Mouse (Mus musculus) erythroblast, embryonic 14.5 days (primary cell): ENCODE results near the gene Tmbim6. TPM values are rescaled to one million over a fixed set of nuclear protein-coding genes. Genes with fewer than 3 reads are reported as not detected.
"Not testable (repeated sequence)": the region's sequence is repeated elsewhere in the genome, so short reads cannot be mapped to it uniquely, and the experiment has no call there.

Experiments used
- H3K27me3 ChIP-seq: 2 replicates; pipeline ENCODE4 v1.6.1; 2012; ENCODE audit warnings: inconsistent platforms; ENCODE audit not compliant: control insufficient read depth
- H3K36me3 ChIP-seq: 2 replicates; pipeline ENCODE4 v1.6.1; 2012; ENCODE audit warnings: mild to moderate bottlenecking, inconsistent platforms; ENCODE audit not compliant: control insufficient read depth
- H3K4me1 ChIP-seq: 2 replicates; pipeline ENCODE4 v1.6.1; 2012; ENCODE audit warnings: inconsistent platforms; ENCODE audit not compliant: control insufficient read depth
- H3K4me3 ChIP-seq: replicated peaks from 2 replicates; pipeline ENCODE3; 2012; ENCODE audit warnings: moderate library complexity, mild to moderate bottlenecking, inconsistent platforms
- H3K9me3 ChIP-seq: 2 replicates; pipeline ENCODE4 v1.6.1; 2012; ENCODE audit warnings: low read length, inconsistent platforms, mixed read lengths; ENCODE audit not compliant: control insufficient read depth
- GATA1 ChIP-seq: IDR thresholded peaks from 2 replicates; pipeline ENCODE4 v1.6.1; 2012; ENCODE audit warnings: low read length, inconsistent platforms, mixed read lengths
- TAL1 ChIP-seq: IDR thresholded peaks from 3 replicates; pipeline ENCODE4 v1.6.1; 2012; ENCODE audit warnings: low read length, inconsistent platforms, mixed read lengths
- polyA plus RNA-seq: library from polyadenylated mRNA; stranded (reverse); fragments of >175 nt; gene quantifications from 2 replicates; pipeline ENCODE4 v1.2.3, GENCODE M21; 2012

Gene Tmbim6
- polyA plus RNA-seq, 1 experiment = 19.1 TPM

DNA sequence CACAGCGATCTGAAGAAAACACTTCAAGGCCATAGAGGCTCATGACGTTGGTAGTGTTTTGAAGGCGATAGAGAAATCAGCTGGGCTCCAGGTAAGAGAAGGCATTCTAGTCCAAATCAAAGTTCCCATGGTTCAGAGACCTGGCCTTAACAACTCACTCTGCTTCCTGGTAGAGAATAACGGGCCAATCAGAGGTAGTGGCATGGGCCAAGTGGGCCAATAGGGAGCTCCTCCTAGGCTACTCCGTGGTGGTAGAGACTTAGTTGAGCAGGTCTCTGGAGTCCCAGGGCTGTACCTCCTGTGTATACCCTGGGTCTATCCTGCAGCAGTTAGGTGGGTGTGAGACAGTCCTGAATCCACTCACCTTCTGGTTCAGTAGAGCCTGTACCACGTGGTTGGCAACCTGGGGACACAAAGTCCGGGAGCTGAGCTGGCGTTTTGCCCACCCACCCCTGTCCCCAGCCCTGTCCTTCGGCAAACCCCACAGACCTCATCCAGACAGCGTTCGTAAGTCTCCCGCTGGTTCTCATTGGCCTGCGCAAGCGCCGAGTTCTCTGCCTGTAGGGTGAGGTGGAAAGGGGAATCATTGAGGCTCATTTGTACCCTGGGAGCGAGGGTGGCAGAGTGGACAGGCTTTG is 40.5 kb downstream of the Tmbim6 start:
- TF ChIP-seq GATA1 (no peak), TAL1 (no peak)
- peaks cover 5% of the 10 kb centered on the region for H3K4me1 ChIP-seq
- no peak overlapping the region for H3K4me3 ChIP-seq
- no peaks in the 10 kb centered on the region; the same call in 1 of the 2 replicates for H3K36me3 ChIP-seq
- H3K27me3 ChIP-seq = no peaks in the 10 kb centered on the region
- H3K9me3 ChIP-seq = no peaks in the 10 kb centered on the region

DNA sequence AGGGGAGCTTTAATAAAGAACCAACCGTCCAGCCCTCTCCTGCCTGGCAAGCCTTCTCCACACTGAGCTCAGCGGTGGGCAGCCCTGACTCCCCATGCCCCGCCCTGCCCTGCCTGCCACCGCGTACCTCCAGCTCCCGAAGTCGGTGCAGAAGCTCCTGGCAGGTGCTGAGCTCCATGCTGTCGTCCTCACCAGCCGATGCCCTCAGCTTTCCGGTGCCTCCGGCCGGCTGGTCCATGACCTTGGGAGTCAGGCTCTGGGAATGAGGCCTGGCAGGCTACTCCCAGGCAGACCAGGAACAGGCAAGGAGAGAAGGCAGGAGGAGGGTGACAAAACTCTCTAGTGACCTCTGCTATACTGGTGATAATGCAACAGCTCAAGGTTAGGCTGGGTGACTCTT is 41.2 kb downstream of the Tmbim6 start:
- Histone ChIP-seq H3K4me1 (peaks cover 5% of the 10 kb centered on the region), H3K4me3 (no peak overlapping the region), H3K9me3 (no peaks in the 10 kb centered on the region), H3K36me3 (no peaks in the 10 kb centered on the region; the same call in 1 of the 2 replicates), H3K27me3 (no peaks in the 10 kb centered on the region)
- TF ChIP-seq TAL1 (no peak), GATA1 (no peak)

DNA sequence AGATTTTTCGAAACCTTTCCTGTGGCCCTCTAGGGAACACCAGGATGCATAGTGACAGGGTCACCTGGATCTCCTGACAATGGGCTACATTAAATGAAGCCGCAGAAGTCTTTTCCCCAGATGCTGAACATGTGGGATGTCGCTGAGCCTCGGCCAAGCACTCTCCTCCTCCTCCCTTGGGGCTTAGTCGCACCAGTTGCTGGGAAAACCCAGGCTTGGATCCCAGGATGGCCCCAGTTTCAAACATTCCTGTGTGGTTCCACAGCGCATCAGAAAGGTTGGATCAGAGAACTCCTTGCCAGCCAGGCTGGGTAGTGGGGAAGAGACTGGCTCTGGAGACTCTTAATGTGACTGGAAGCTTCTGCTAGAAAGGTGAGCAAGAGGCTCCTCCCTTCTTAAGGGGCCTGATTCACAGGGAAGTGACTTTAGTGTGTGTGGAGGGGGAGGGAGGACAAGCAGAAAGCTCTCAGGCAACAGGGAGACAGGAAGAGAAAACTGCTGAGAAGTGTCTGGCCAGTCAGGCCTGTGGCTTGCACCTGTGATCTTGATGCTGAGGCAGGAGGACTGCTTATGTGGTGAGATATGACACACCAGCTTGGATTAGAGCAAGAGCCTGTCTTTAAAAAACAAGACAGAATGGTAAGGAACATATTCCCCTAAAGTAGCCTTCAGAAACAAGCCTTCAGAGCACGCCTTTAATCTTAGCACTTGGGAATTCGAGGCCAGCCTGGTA is 46.5 kb downstream of the Tmbim6 start:
- Histone ChIP-seq H3K36me3 (no peaks in the 10 kb centered on the region), H3K4me1 (no peaks in the 10 kb centered on the region), H3K4me3 (no peak overlapping the region), H3K9me3 (no peaks in the 10 kb centered on the region), H3K27me3 (no peaks in the 10 kb centered on the region)
- TF ChIP-seq GATA1 (no peak), TAL1 (no peak)

DNA sequence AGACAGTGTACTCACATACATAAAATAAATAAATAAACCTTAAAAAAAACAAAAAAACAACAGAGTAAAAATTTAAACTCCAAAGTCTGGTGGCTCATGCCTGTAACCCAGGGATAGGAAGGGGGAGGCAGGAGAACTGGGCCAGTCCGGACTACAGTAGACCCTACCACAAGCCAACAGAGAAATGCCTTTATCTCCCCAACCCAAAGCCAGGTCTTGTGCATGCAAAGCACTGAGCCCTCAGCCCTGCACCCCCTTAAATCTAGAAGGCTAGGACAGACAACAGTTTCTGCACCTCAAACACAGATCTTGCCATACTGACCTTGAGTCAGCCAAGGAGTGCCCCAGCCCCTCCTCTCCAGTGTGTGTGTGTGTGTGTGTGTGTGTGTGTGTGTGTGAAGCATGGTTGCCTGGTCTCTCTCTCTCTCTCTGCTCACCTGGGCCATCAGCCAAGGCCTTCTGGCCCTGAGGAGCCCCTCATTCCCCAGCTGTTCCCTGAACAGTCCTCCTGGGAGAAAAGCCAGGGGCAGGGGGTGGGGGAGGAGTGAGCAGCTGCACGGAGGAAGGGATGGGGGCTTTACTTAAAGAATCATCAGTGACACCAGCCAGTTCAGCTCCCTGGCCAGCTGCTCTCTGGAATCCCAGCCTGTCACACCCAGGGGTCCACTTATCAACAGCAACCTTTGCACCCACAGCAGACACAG is 47.6 kb downstream of the Tmbim6 start:
- H3K27me3 ChIP-seq = no peaks in the 10 kb centered on the region
- H3K36me3 ChIP-seq = no peaks in the 10 kb centered on the region
- TF ChIP-seq GATA1 (no peak), TAL1 (no peak)

DNA sequence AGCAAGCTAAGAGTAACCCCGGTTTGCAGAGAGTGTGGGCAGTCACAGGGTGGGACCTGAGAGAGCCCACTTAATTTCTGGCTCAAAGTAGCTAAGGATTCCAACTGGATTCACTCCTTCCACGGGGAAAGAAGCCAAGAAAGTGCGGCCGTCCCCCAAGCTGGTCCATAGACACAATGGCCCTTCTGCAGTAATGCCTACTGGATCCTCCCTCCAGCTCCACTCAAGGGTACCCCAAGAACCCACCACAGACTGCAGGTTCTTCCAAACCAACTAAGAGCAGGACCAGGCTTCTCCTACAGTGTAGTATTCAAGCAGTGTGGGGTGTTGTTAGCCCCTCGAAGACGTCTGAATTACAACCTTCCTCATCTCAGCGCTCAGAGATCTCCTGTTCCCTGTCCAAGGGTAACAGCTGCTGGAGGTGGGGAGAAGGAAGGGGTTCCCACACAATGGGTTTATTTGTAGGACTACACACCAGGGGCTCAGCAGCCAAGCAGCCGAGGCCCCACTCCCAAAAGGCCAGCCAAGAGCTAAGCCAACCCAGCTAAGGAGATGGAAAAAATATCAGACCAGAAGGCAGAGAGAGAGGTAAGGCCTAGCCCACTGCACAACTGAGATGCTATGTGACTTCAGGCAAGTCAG is 48.3 kb downstream of the Tmbim6 start:
- no peaks in the 10 kb centered on the region for H3K27me3 ChIP-seq
- H3K36me3 ChIP-seq = no peaks in the 10 kb centered on the region
- no peaks in the 10 kb centered on the region for H3K4me1 ChIP-seq
- TF ChIP-seq TAL1 = no peak
- no peak for TF ChIP-seq GATA1
- H3K9me3 ChIP-seq = no peaks in the 10 kb centered on the region
- no peak overlapping the region for H3K4me3 ChIP-seq

More for the DNA sequence above, 47.6 kb downstream of the Tmbim6 start:
- no peaks in the 10 kb centered on the region for H3K9me3 ChIP-seq
- no peak overlapping the region for H3K4me3 ChIP-seq
- H3K4me1 ChIP-seq = no peaks in the 10 kb centered on the region

DNA sequence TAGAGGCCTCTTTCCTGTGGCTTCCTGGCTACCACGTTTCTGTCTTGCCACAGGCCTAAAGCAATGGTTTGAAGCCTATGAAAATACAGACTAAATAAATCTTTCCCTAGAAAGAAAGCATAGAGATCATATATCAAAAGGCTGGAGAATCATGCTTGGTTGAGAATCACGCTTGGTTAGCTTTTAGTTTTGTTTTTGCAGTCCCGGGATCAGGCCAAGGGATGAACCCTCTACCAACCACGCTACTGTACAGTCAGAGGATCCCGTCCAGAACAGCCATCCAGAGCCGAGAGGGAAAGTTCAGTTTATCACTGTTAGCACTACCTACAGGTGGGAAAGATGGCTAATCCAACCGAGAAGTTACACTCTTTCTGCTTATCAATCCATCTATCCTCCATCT is 49.7 kb downstream of the Tmbim6 start:
- Histone ChIP-seq H3K4me3 (no peak overlapping the region), H3K9me3 (no peaks in the 10 kb centered on the region), H3K27me3 (no peaks in the 10 kb centered on the region), H3K4me1 (no peaks in the 10 kb centered on the region), H3K36me3 (no peaks in the 10 kb centered on the region)
- TF ChIP-seq GATA1 (no peak), TAL1 (no peak)

DNA sequence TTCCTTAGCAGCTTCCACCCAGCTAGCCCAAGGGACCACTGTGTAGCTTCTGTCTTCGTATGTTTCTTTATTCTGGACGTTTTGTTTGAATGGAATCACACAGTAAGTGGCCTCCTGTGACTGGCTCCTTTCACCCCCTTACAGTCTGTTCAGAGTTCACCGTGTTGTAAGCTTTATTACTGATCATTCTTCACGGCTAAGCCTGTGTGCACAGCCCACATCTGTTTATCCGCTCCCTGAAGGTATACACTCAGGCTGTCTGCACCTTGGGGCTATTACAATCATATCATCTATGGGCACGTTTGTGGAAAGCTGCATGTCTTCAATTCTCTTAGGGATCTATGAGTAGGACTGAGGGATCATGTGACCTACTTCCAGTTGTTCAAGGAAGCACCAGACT is 52.9 kb downstream of the Tmbim6 start:
- TF ChIP-seq TAL1 = no peak
- TF ChIP-seq GATA1 = no peak
- no peaks in the 10 kb centered on the region for H3K27me3 ChIP-seq
- H3K4me3 ChIP-seq = no peak overlapping the region
- H3K36me3 ChIP-seq = no peaks in the 10 kb centered on the region
- no peaks in the 10 kb centered on the region for H3K9me3 ChIP-seq
- H3K4me1 ChIP-seq = peaks cover 20% of the 10 kb centered on the region

DNA sequence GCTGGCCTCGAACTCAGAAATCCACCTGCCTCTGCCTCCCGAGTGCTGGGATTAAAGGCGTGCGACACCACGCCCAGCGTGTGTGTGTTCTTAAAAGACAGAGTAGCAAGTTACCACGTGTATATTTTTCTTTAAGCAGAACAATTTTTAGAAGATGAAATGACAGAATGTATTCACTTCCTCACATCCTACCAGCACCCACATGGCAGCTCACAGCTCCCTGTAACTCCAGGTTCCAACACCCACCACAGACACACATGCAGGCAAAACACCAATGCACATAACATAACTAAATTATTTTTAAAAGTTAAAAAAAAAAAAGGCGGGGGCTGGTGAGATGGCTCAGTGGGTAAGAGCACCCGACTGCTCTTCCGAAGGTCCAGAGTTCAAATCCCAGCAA is 53.5 kb downstream of the Tmbim6 start:
- H3K9me3 ChIP-seq, H3K4me3 ChIP-seq, H3K27me3 ChIP-seq, H3K36me3 ChIP-seq: not testable (repeated sequence)
- peaks cover 23% of the 10 kb centered on the region for H3K4me1 ChIP-seq
